Mouse (Mus musculus): ENCODE results near the gene Dzip1. TPM values are rescaled to one million over a fixed set of nuclear protein-coding genes. Genes with fewer than 3 reads are reported as not detected.
A peak's percentile ranks its signal among the peaks of the same experiment; 100 is the strongest.

Dzip1 gene
- polyA plus RNA-seq (2015; fragmentation: Nextera tagmentation; extraction: Ambion mirVana) = 2.7 and 3.2 TPM in 2 replicates

- Histone ChIP-seq H3K9ac (ENCODE audit: low read depth, low read length) (0 out of 2 replicates have a peak within 1 kb of the TSS, but pooled peaks have one; percentile 40), H3K4me2 (replicated peaks; ENCODE audit: low read depth) (peak within 1 kb of the TSS; percentile 84)
- WGBS = 3% methylated on average over 49 of the region's 55 CpGs
Observed at GRCm38 (mm10) chr14:118924673-118925615, at the start of gene Dzip1. Gene Dzip1 (minus strand): TSS chr14:118925460.

DNA sequence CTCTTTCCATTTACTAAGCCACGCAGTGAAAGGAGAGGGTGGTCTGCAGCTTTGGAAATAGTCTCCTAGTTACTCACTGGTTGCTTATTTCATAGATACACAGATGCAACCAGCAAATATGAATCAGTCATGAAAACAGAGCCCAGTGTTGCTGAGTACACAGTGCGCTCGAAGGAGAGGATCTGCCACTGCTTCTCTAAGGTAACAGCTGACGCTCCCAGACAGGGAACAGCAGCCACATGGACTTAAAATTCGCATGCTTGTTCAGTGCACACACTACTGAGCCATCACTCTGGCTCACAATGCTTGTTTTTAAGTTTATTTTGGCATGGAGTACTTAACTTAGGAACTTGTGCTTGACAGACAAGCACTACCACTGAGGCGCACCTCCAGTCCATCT lies 47.0 kb upstream of the Dzip1 start:
- Histone ChIP-seq H3K27ac (ENCODE audit: low read depth, low read length) (no peak overlapping the region), H3K27me3 (replicated peaks; ENCODE audit: control insufficient read depth, insufficient read depth, low read length) (no peaks in the 10 kb centered on the region), H3K4me3 (ENCODE audit: low read depth, low read length) (no peak overlapping the region), H3K4me1 (replicated peaks; ENCODE audit: control insufficient read depth, insufficient read depth, low read length) (no peaks in the 10 kb centered on the region), H3K9ac (ENCODE audit: low read depth, low read length) (no peak overlapping the region), H3K4me2 (replicated peaks; ENCODE audit: low read depth) (no peak overlapping the region), H3K36me3 (ENCODE audit: control insufficient read depth, insufficient read depth) (peaks cover 87% of the 10 kb centered on the region), H3K9me3 (ENCODE audit: control insufficient read depth) (no peaks in the 10 kb centered on the region)
- 97% methylated on average over 6 of the region's 6 CpGs for WGBS
- ATAC-seq = no peak
- no peak for TF ChIP-seq CTCF (IDR thresholded peaks at IDR 0.05; ENCODE audit: low read depth)

More at GRCm38 (mm10) chr14:118924673-118925615, at the start of gene Dzip1:
- H3K27ac ChIP-seq (ENCODE audit: low read depth, low read length) = peak within 1 kb of the TSS; percentile 60
- H3K4me1 ChIP-seq (replicated peaks; ENCODE audit: control insufficient read depth, insufficient read depth, low read length) = peaks cover 13% of the 10 kb centered on the region; the same call in 1 of the 2 replicates
- H3K36me3 ChIP-seq (ENCODE audit: control insufficient read depth, insufficient read depth) = no peaks in the 10 kb centered on the region
- no peak; the same call in 1 of the 2 replicates for TF ChIP-seq CTCF (IDR thresholded peaks at IDR 0.05; ENCODE audit: low read depth)
- H3K9me3 ChIP-seq (ENCODE audit: control insufficient read depth) = no peaks in the 10 kb centered on the region
- ATAC-seq = peak; percentile 76
- peaks cover 14% of the 10 kb centered on the region for H3K27me3 ChIP-seq (replicated peaks; ENCODE audit: control insufficient read depth, insufficient read depth, low read length)
- peak within 1 kb of the TSS; percentile 56 for H3K4me3 ChIP-seq (ENCODE audit: low read depth, low read length)

DNA sequence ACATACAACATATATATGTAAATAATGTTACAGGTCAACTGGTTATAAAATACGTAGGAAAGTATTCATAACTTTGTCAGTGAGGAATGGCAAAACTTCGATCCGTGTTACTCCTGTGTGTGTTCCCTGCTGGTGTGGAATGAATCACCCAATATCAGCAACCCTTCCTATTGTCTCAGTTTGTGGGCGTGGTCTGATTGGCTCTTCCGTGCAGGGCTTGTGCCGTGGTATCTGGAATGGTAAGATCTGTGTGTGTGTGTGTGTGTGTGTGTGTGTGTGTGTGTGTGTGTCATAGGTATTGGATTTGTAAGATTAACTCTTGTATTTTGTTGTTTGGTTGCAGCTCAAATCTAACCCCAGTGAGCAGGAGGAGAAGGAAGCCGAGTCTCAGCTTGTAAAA lies 42.4 kb upstream of the Dzip1 start:
- TF ChIP-seq CTCF (IDR thresholded peaks at IDR 0.05; ENCODE audit: low read depth) = no peak
- Histone ChIP-seq H3K36me3 (ENCODE audit: control insufficient read depth, insufficient read depth) (peaks cover 53% of the 10 kb centered on the region), H3K4me2 (replicated peaks; ENCODE audit: low read depth) (no peak overlapping the region)

DNA sequence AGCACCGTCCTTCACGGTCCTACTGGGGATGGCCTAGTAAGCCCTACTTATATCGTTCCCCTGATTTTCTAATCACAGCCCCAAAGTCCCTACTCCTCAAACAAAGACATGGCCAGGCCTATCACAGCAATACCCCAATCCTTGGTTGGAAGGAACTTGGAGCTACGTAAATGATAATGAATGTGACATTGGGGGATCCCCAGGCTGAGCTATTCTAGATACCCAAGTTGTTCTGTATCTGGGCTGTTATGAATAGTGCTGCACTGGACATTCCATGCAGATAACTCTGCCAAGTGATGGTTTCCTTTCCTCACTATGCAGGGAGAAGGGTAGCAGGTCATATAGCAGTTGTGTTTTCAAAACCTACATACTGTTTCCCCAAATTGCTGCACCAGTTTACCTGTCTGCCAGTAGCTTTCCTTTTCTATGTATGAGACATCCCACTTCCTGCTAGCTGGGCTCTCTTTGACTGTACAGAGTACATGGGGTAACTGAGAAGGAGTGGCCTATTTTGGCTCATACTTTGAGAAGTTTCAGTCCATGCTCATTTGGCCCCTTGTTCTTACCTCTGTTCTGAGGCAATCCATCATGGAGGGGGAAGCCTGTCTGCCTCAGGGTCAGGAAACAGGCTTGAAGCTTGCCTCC lies 40.2 kb upstream of the Dzip1 start:
- TF ChIP-seq CTCF (IDR thresholded peaks at IDR 0.05; ENCODE audit: low read depth) = no peak
- Histone ChIP-seq H3K9ac (ENCODE audit: low read depth, low read length) (no peak overlapping the region), H3K27me3 (replicated peaks; ENCODE audit: control insufficient read depth, insufficient read depth, low read length) (no peaks in the 10 kb centered on the region), H3K36me3 (ENCODE audit: control insufficient read depth, insufficient read depth) (peaks cover 54% of the 10 kb centered on the region), H3K4me1 (replicated peaks; ENCODE audit: control insufficient read depth, insufficient read depth, low read length) (no peaks in the 10 kb centered on the region), H3K27ac (ENCODE audit: low read depth, low read length) (no peak overlapping the region), H3K4me3 (ENCODE audit: low read depth, low read length) (no peak overlapping the region), H3K9me3 (ENCODE audit: control insufficient read depth) (no peaks in the 10 kb centered on the region), H3K4me2 (replicated peaks; ENCODE audit: low read depth) (no peak overlapping the region)
- 92% methylated on average over 4 of the region's 4 CpGs for WGBS
- no peak for ATAC-seq

More for the DNA sequence above, 42.4 kb upstream of the Dzip1 start:
- H3K27me3 ChIP-seq (replicated peaks; ENCODE audit: control insufficient read depth, insufficient read depth, low read length) = no peaks in the 10 kb centered on the region
- H3K4me1 ChIP-seq (replicated peaks; ENCODE audit: control insufficient read depth, insufficient read depth, low read length) = no peaks in the 10 kb centered on the region
- no peaks in the 10 kb centered on the region for H3K9me3 ChIP-seq (ENCODE audit: control insufficient read depth)
- no peak overlapping the region for H3K27ac ChIP-seq (ENCODE audit: low read depth, low read length)
- 76% methylated on average over 7 of the region's 7 CpGs for WGBS
- no peak for ATAC-seq
- no peak overlapping the region for H3K4me3 ChIP-seq (ENCODE audit: low read depth, low read length)
- no peak overlapping the region for H3K9ac ChIP-seq (ENCODE audit: low read depth, low read length)

DNA sequence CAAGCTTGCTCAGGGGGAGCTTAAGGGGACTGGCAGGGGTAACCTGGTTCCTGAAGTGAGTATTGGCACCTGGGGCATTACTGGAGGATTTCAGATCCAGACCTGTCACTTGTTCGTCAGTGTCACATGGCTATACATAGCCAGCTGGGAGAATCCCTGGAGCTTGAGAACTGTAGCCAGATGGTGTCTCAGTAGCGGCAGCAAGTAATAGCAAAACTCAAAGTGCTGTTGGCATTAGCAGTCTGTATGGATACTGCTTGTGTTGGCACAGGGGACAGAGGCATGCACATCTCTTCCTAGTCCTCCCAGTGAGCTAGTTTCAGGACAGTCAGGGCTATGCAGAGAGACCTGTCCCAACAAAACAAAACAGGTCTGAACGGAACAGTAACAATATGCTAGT lies 32.8 kb upstream of the Dzip1 start:
- Histone ChIP-seq H3K4me1 (replicated peaks; ENCODE audit: control insufficient read depth, insufficient read depth, low read length) (no peaks in the 10 kb centered on the region), H3K9me3 (ENCODE audit: control insufficient read depth) (no peaks in the 10 kb centered on the region), H3K4me2 (replicated peaks; ENCODE audit: low read depth) (no peak overlapping the region), H3K36me3 (ENCODE audit: control insufficient read depth, insufficient read depth) (peaks cover 64% of the 10 kb centered on the region), H3K27ac (ENCODE audit: low read depth, low read length) (no peak overlapping the region), H3K9ac (ENCODE audit: low read depth, low read length) (no peak overlapping the region), H3K4me3 (ENCODE audit: low read depth, low read length) (no peak overlapping the region), H3K27me3 (replicated peaks; ENCODE audit: control insufficient read depth, insufficient read depth, low read length) (no peaks in the 10 kb centered on the region)
- ATAC-seq = no peak
- 92% methylated on average over 3 of the region's 3 CpGs for WGBS
- TF ChIP-seq CTCF (IDR thresholded peaks at IDR 0.05; ENCODE audit: low read depth) = no peak

DNA sequence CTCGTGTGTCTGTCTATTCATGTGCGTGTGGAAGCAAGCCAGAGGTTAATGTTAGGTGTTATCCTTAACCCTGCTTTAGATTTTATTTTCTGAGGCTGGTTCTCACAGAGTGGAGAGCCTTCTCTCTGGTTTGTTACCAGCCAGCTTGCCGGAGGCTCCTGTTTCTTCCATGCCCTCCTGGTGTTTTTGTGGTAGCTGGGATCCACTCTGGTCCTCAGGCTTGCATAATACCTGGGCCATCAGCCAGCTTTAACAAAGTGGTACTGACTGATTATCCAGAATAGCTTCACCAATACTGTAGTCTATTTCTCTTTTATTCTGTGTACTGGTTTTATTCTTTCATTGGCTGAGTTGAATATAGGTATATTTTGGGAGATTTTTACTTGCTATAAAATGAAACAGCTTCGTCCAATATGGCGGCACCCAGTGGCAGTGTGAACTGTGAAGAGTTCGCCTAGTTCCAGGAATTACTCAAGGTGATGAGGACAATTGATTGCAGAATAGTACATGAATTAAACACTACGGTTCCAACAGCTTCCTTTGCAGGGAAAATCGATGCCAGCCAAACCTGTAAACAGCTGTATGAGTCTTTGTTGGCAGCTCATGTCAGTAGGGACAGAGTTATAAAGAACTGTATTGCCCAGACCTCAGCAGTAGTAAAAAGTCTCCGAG lies 26.8 kb upstream of the Dzip1 start:
- 93% methylated on average over 9 of the region's 9 CpGs for WGBS
- no peak for ATAC-seq
- Histone ChIP-seq H3K36me3 (ENCODE audit: control insufficient read depth, insufficient read depth) (peaks cover 23% of the 10 kb centered on the region), H3K4me1 (replicated peaks; ENCODE audit: control insufficient read depth, insufficient read depth, low read length) (no peaks in the 10 kb centered on the region), H3K4me3 (ENCODE audit: low read depth, low read length) (no peak overlapping the region), H3K9me3 (ENCODE audit: control insufficient read depth) (no peaks in the 10 kb centered on the region), H3K27ac (ENCODE audit: low read depth, low read length) (no peak overlapping the region), H3K27me3 (replicated peaks; ENCODE audit: control insufficient read depth, insufficient read depth, low read length) (no peaks in the 10 kb centered on the region), H3K9ac (ENCODE audit: low read depth, low read length) (no peak overlapping the region), H3K4me2 (replicated peaks; ENCODE audit: low read depth) (no peak overlapping the region)
- no peak for TF ChIP-seq CTCF (IDR thresholded peaks at IDR 0.05; ENCODE audit: low read depth)
